Mouse (Mus musculus) testis, postnatal 10 days (tissue): Measurements from ENCODE around the gene Glcci1.

Source experiments
- DNase-seq: peaks from one replicate; pipeline ENCODE4 v3.0.0; 2021; ENCODE audit warnings: low spot score

Gene Glcci1

DNA sequence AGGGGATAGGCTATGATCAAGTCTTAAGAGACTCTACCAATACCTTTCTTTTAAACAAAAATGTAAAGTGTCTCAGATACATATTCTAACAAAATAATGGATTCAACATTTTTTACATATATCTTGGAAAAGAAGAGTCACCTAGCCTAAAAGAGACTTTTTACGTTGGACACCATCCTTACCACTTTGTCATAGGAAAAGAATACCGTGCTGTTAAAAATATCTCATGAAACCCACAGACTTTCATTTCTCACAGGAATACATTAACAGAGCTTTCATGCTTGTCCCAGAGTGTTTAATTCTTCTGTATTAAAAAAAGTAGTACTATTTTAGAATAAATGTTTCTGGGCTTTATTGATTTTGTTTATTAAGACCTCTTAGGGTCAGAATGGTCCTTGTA lies 41.8 kb downstream of the Glcci1 start:
- no peak for DNase-seq

DNA sequence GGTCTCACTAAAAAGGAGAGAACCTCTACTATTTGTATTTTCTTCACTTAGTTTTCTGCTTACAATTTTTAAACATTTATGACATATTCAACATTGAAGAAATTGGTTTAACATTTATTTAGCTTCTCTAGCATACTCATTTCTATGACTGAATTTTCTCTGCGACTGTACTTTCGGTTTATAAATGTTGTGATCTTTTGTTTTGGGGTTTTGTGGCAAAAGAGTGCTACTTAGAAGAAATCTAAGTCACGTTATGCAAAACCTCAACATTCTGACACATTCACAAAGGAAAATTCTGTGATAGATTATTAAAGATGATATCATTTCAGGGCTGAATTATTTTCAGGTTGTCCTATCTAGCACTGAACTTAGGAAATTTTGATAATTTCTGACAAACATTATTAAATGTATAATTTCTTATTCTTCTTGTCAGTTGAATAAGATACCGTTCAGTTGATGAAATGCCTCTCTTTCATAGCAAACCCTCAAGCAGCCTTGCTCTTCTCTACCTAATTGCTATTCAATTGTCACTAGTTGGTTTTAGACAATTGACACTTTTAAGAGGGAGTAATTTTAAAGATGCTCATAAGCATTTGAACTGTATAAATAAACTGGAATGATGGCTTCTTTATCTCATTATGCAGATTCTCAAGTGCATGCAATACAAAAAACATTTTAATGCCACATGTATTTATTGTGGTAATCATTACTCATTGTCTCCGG lies 47.6 kb downstream of the Glcci1 start:
- DNase-seq: no peak

DNA sequence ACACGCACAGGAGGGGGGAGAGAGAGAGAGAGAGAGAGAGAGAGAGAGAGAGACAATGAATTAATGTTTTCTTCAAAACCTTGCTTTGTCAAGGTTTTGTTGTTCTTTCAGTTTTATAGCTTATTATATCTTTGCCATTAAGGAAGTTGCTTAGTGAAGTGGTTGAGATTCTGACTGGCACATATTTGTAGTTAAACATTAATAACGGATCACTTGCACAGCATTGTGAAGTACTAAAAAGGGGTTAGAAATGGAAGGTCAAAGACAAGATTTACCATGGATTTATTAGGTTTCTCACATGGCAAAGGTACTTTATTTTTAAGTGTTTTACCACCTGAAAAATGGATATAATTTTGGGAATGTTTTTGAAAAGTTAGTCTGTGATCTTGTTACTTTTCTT lies 51.3 kb downstream of the Glcci1 start:
- DNase-seq: no peak

DNA sequence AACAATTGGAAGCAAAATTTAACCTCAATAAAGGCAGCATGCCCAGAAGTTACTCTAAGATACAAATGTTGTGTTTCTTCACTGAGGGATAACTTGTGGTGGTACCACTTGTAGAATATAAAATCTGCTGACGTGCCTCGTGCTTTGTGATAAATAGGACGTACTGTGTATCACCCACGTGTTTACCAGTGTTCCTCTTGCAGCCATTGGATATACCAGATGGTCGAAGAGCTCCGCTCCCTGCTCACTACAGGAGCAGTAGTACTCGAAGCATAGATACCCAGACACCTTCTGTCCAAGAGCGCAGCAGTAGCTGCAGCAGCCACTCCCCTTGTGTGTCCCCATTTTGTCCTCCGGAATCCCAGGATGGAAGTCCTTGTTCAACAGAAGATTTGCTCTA lies 73.0 kb downstream of the Glcci1 start:
- no peak for DNase-seq

DNA sequence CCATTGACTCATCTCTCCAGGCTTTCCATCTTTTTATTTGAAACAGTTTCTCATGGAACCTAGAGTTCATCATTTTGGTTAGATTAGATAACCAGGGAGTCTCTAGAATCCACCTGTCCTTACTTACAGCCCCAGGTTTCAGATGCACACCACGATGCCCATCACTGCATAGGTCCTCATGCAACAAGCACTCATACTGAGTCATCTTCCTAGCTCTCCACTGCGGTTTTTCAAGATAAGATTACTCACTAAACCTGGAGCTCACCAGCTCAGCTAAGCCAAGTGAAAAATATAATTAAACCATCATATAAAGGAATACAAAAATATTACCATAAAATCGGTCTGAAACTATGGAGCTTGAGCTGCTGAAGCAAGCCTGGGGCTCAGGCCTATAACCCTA lies 74.5 kb downstream of the Glcci1 start:
- no peak for DNase-seq

DNA sequence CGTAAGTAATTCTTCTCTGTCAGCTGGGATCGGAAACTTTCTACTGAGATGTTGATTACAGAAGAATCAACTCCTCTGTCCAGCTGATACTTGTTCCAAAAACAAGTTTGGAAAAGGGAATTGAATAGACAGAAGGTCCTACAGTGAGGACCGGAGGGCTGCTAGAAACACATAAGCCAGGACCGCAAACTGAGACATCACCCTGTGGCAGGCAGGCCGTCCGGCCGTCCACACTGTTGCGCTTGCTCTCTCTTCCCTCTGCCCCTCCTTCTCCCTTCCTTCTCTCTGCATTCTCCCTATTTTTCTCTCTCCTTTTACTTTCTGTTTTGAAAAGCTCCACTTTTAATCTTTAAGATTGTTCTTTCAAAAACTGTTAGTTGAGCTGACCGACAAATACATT lies 82.3 kb downstream of the Glcci1 start:
- no peak for DNase-seq

DNA sequence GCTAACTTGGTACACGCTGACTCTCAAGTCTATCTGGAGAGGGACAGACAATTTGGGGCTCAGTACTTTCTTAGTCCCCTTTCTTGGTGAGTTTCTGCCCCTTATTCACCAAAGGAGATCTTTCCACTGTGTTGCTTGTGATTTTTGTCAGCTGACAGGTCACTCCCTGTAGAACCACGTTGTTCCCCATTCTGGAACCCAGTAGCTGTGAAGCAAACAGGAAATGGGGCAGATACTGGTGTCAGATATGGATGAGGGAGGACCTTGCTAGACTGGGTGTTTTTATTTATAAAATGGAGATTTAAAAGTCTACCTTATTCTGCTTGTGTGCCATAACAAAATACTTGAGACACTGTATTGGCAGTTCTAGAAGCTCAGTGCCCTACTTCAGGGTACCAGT lies 108.0 kb downstream of the Glcci1 start:
- no peak for DNase-seq

DNA sequence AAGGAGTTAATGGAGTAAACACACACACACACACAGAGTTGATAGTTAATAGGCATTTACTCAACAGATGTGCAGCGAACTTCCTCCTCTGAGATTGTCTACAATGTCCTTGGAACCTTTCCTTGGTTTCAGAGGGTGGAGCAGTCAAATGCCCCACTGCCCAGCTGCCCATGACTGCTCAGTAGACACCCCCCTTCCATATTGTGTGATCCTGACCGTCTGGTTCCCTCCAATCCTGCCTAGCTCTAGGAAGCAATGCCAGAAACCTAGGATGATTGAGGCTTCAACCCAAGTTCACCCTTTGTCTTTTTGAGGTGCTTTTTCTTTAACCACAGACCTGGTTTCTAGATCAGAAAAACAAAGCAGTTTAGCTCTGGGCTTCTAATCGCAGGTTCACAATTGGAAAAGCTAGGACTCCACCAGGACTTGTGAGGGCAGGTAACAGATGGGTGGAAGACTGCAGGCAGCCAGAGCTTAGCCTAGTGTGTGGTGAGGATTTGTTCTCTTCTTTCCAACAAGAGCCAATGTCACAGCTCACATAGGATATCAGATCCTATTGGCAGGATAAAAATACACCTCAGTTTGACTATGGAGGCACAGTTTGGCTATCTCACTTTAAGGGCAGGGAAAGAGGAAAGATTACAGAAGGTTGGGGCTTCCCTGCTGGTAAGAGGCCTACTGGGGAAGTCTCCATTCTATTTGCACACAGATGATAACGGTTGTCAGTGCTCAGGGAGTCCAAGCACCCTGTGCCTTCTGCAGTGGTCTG lies 110.4 kb downstream of the Glcci1 start:
- DNase-seq: no peak

DNA sequence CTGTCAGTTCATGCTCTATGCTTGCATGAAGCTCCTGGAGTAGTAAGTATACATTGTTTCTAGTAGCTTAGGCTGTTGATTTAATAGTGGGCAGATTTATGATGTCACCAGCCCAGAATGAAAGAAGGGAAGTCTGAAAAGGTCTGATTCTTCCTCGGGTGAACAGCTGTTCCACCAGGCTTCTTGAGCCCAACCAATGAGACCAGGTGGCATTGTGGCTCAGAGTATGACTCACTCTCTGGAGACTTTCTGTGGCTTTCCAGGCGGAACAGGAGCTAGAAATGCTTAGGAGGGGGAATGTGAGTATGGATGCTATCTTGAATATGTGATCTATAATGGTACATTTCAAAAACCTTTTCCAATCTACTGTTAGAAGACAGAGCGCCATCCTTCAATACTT lies 113.6 kb downstream of the Glcci1 start:
- DNase-seq: no peak

DNA sequence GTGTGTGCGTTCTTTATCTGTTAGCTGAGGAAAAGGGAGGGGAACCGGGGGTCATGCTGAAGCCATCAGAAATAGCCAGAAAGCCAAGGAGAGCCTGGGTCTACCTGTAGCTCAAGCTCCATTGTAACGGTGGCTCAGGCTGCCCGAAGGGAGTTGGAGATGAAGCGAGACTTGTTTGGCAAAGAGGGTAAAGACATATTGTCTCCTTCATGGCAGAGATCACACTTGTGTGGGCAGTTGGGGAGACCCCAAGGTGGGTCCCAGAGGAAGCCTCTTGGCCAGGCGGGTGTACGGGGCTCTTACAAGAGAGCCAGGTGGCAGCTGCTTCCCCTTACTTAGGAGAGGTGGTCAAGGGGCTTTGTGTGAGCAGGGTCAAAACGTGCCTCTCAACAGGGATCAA lies 118.8 kb downstream of the Glcci1 start:
- no peak for DNase-seq

DNA sequence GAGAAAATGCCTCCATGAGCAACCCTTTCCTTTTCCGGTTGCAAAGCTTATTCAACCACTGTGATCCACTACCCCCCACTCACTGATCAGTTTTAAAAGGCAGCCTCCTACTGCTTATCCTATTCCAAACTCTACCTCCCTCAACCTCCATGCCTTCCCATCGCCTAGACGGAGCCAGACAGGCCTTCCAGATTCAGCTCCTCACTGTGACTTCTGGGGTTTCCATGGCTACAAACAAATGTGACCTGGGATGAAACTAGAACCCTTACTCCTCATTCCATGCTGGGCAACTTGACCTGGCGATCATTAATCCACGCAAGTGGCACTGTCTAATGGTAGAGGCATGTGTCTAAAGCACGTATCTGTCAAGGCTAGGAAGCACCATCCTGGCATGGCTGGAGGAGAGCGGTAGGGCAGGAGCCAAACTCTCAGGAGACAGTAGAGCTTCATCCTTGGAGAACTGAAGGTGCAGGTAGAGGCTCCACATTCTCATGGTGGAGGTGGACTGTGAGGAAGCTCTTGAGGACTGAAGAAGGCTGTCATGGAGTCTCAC lies 119.4 kb downstream of the Glcci1 start:
- no peak for DNase-seq

DNA sequence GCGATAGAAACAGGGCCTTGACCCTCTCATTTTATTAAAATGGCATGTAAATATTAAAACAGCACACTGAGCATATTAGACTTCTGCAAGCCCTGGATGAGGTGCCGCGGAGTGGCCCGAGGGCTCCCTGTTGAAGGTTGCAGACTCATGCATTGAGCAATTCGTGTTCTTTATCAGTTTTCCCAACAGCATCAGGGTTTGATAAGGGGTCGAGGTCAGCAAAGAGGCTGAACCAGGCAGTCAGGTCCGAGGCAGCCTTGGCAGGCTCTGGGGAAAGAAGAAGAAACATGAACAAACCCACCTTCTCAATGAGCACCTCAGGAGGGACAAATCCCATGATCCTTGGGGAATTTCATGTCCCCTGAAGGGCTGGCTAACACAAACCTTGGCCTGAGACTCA lies 121.1 kb downstream of the Glcci1 start:
- no peak for DNase-seq

DNA sequence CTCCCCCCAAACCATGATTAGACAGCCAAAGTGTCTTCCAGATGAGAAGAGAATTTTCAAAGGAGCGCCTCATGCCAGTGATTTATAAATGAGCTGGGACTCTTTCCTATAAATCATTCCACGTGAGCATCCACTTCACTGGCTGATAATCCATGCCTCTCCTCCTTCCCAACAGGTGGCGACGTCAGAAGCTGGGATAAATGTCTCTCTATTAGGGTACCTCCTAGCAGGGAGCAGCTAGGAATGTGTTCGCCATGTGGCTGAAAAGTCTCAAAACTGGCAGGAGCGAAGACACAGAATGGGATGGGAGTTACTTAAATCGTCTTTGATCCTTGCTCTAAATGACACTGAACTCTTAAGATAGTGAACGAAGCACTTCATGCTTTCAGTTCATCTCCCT lies 122.0 kb downstream of the Glcci1 start:
- DNase-seq: no peak

DNA sequence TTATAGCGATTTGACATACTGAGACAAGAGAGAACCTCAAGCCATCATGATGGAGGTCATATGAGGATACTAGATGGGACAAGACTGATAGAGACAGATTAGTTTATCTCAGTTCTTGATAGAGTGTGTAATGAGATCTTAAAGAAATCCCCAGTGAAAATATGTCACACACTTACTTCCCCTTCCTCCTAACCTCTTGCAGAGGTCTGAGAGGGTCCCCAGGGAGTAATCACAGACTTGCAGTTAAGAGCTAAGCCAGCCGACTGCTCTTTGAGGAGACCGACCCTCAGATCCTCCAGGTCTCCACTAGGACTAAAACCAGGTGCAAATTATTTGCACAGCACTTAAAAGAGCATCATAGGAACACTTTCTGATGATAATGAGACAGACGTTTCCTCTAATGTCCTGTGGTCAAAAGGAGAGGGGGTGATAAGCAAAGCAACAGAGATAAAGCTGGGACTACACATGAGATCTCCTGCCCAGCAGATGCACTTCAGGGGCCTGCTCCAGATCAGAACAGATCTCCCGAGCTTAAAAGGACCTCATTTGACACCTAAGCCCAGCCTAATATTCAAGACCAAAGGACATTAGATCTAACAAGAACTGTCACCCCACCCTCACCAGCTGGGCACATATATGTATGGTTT lies 122.7 kb downstream of the Glcci1 start:
- DNase-seq: no peak

DNA sequence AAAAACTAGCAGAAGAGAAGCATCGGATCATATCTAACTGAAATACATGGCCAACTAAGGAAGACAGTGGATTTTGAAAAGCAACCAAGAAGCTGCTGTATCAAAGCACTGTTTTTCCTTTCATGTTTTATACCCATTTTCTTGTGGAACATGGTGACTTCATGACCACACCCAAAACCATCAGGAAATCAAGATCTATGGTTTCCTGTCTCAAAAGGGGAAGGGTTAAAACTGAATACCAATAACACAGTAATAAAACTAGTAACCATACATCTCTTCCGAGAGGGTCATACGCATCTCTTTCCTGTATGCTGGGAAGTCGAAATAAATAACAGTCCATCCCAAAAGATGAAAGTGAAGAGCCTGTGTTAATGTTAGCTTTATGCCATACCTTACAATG lies 123.3 kb downstream of the Glcci1 start:
- no peak for DNase-seq

DNA sequence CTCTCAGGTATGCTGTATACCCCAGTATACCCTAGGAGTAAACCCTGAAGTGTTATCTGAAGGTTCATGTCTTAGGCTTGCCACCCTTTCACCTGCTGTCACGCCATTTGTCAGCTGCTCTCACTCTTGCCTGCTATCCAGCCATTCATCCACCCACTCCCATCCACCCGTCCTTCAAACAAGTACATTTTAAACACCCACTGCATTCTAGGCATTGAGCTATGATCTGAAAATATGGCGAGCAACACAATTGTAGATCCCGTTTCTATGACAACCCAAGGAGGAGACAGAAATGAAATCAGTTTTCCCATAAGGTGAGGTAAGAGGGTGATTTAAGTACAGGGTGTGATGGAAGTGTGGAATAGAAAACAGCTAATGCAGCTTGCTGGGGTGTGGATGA lies 128.7 kb downstream of the Glcci1 start:
- DNase-seq: no peak

DNA sequence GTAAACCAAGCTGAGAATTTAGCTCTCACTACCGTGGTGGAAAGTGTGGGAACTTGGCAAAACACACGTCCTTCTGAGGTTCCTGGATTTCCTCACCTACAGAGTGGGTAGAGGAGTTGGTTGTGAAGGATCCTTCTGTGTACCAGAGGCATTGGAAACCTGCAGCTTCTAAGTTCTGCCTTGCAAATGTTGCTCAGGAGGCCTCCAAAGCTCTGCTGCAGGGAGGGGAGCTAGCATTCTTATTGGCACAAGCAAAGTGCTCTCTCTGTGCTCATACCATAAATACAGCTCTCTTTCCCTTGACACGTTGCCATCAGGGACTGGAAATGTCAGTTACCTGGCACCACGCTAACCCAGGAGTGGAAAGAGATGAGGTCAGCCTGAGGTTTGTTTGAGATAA lies 129.5 kb downstream of the Glcci1 start:
- no peak for DNase-seq

DNA sequence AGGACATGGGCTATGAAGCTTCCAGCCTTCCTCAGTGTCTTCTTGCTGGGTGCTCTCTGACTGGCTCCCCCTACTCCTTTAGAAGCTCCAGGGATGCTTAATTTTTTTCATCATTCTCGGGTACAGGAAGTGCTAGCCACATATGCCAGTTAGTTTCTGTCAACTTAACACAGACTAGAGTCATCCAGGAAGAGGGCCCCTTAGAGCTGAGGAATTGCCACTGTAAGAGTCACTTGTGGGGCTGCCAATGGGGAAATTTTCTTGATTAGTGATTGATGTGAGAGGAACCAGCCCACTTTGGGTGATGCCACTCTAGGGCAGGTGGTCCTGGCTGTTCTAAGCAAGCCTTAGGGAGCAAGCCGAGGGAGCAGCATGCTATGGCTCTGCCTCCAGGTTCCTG lies 130.1 kb downstream of the Glcci1 start:
- no peak for DNase-seq

DNA sequence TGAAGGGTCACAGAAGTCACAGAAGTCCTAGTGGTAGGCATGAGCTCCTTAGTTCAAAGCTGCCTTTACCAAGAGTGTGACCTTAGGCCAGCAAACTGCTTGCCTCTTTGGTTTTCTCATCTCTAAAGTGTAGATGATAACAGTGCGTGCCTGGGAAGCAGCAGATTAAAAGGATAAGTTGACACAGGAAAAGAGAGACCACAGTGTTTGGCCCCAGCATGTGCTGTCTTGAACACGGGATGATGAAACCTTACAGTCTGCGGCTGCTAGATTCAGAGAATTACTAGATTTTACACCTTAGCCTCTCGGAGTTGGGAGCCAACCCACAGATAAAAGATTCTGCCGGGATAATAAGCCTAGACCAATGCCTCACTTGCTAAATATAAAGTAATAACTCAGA lies 131.5 kb downstream of the Glcci1 start:
- DNase-seq: no peak

DNA sequence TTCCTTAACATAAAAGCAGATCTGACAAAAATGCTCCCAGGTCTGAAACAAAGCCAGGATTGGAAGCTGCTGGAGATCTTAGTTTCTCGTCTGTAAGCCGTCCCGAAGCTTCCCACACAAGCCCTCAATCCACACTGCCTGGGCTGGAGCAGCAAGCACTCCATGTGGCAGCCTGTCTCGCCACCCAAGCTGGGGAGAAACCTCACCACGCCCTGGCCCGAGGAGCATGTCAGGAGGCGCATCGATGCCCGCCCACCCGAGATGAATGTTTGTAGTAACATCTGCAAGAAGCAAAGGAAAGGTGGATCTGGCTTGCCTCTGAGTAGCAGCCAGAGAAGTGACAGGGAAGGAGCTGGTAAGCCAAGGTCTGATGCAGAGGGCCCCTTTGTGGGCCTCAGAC lies 135.3 kb downstream of the Glcci1 start:
- DNase-seq: no peak

DNA sequence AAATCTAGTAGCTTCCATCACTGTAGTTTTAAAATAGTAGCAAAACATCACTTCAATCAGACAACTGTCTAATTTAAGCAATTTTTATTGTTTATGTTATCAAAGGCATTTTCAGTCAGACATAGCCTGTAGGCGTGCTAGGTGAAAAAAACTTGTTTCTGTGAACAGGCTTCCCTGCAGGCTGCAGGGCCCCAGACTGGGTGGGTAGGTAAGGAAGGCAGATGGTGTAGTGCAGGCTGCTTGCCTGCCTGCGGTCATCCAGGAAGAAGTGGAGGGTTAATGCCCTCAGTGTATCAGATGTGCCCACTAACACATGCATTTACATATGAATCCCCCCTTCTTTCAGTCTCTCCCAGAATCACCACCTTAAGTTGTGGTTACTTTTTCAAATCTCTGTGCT lies 136.3 kb downstream of the Glcci1 start:
- no peak for DNase-seq
